Mouse (Mus musculus) liver, adult (tissue): ENCODE results near the gene Nuak1.

Experiments used
- GATA4 ChIP-seq: IDR thresholded peaks from 2 replicates; pipeline ENCODE4 v1.6.1; 2014; ENCODE audit warnings: mild to moderate bottlenecking, low read length; ENCODE audit not compliant: insufficient replicate concordance

Gene Nuak1

DNA sequence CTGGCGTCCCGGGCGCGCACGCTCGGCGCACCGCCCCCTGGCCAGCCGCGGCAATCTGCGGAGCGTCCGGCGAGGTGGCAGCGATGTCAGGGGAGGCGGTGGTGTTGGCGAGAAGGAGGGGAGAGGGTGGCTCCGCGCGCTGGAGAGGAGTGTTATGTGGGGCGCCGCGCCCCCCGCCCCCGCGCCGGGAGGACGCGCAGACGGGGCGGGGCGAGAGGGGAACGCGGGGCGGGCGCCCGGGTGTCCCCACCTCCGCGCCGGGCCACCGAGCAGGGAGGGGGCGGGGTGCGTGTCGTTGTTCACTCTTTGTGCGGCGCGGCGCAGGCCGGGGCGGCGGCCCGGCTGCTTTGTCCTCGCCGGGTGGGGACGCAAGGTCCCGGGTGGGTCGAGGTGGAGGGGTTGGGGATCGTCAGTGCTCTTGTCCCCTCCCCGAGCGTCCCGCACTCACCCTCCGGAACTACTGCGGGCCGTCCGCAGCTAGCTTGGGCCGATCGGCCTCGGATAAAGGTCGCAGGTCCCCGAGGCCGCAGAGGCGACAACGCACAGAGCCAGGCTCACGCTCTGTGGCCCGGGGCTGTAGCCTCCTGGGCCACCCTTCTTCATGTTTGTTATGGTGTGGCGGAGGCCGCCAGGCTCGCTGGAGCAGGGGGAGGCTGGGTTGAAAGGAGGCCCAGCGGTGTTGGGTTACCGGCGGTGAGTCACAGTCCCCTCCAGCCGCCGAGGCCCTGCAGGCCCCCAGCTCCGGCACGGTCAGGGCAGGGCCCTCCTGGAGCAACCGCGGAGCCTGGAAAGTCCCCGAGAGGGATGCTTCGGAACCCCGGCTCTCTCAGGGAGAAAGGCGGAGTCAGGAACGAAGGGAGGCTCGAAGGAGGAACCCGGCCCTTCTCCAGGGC lies at the start of gene Nuak1:
Gene Nuak1 (minus strand): TSS at position 57 of the 893 bp plus-strand sequence.
- TF ChIP-seq GATA4 = no peak

GRCm38 (mm10) chr10:84490115-84490514 lies 49.7 kb upstream of the Nuak1 start:
- TF ChIP-seq GATA4 = no peak

DNA sequence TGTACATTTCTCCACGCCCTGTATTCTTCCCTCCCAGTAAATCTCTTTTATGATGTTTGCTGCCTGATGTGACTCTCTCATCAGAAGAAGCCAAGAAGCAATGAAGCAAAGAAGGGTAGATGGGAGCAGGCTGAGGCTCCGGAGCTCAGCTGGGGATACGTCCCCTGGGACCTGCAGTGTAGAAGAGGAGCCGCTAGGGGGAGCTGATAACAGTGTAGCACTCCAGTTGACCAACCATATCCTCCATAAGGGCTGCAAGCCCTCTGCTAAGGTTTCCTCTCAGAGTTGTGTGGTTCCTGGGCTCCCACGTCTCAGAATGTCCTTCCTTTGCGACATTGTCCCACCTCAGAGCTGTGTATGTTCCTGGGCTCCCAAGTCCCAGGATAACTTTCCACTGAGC lies 47.9 kb upstream of the Nuak1 start:
- TF ChIP-seq GATA4 = no peak

DNA sequence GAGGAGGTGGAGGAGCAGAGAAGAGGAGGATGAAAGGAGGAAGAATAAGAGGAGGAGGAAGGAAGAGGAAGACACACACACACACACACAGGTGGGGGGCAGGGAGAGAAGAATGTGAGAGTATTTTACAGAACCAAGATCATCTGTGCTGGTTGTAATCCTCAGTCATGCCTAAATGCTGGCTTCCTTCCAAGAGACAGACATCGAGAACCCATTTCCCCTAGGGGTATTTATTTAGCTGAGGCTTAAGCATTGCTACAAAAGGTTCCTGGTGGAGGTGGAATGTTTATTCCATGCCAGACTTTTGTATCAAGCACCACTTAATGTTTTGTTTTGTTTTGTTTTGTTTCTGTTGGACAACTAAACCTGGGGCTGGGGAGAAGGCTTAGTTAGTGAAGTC lies 44.3 kb upstream of the Nuak1 start:
- no peak for TF ChIP-seq GATA4

DNA sequence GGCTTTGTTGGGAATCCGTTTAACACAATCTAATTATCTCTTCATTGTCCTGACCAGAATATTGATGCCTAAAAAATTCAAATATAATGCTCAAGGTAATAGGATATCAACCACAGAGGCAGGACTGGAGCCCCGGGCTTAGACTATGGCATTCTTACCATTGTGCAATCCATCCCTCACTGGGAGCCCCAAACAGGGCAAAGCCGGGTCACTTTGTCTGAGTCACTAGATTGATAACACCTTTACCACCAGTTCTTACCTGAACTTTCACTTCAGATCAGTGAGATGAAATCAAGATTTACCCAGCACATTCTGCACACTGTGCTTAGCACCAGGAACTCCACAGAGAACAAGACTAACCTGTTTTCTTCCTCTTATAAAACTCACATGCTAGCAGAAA lies 43.2 kb upstream of the Nuak1 start:
- TF ChIP-seq GATA4 = no peak

GRCm38 (mm10) chr10:84483069-84483468 lies 42.7 kb upstream of the Nuak1 start:
- no peak for TF ChIP-seq GATA4

- TF ChIP-seq GATA4 = no peak
Observed at GRCm38 (mm10) chr10:84481327-84481671, 40.9 kb upstream of the Nuak1 start.

- TF ChIP-seq GATA4 = no peak
Observed at GRCm38 (mm10) chr10:84480667-84481326, 40.4 kb upstream of the Nuak1 start.

DNA sequence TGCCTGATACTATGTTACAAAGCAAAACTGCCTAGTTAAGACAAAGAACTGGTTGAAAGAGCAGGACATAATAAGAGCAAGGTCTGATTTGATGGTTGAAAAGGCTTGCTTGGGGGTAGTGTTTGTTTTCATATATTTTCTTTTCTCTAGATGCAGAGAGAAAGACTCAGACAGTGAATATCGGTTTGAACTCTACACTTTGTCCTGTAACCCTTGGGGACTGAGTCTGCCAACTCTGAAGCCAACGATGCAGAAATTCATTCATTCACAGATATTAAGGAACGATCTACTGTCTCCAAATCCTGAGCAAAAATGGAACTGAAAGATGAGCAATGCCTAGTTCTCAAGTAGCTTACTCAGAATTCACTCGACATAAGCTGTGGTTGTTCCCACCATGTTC lies 39.7 kb upstream of the Nuak1 start:
- no peak for TF ChIP-seq GATA4

GRCm38 (mm10) chr10:84477613-84478076 lies 37.2 kb upstream of the Nuak1 start:
- no peak for TF ChIP-seq GATA4

DNA sequence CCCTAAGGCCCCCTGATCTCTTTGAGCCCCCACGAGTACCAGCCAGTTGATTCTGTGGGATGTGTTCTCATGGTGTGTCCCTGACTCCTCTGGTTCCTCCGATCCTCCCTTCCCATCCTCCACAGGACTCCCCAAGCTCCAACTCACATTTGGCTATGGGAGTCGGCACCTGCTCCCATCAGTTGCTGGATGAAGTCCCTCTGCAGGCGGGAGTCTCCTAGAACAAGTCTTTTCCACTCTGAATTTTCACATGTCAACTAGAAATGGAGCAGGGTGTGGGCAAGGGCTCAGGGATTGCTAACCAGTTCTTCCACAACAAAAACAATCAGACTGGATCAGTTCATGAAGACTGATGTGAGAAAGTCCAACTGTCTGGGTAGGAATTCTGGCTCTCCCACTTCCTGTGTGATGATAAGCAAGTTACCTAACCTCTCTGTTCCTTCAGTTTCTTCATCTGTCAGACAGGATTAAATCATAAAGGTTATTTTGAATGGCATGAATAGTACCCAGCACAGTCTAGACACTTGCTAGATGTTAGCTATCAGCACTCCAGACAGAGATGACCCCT lies 36.7 kb upstream of the Nuak1 start:
- TF ChIP-seq GATA4 = no peak

GRCm38 (mm10) chr10:84467555-84468164 lies 27.3 kb upstream of the Nuak1 start:
- TF ChIP-seq GATA4 = no peak

DNA sequence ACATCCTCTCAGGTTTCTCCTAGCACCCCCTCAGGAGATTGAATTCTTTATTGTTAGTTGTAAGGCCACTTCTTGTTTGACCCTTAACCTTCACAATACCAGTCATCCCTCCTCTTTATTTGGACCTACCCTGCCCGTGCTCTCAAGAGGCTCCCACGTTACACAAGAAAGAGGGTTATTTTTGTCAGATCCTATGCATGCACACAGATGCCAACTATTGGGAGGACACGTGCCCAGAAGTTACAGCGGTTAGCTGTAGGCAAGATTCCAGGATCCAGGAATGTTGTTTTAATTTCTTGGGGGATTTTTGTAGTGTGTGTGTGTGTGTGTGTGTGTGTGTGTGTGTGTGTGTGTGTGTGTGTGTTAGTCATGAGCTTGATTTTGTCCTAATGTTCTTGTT lies 25.1 kb upstream of the Nuak1 start:
- no peak for TF ChIP-seq GATA4

GRCm38 (mm10) chr10:84460420-84461101 lies 20.2 kb upstream of the Nuak1 start:
- no peak for TF ChIP-seq GATA4

DNA sequence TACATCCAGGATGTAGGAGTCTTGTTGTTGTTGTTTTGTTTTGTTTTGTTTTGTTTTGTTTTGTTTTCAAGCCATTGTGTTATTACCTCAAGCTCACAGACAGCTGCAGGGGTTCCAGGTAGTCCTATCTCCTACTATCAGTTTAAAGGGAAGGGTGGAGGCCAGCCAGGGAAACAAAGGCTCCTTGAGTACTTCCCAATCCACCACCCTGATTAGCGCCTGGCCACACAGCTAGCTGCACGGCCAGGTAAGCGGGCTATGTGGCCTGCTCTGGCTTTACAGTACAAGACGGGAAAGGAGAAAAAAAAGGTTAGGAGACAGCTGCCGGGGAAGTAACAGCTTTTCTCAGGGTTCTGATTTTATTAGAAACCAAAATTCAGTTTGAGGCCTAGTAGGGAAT lies 17.7 kb upstream of the Nuak1 start:
- no peak for TF ChIP-seq GATA4
